Mouse (Mus musculus): ENCODE data around the gene Pjvk.

DNA sequence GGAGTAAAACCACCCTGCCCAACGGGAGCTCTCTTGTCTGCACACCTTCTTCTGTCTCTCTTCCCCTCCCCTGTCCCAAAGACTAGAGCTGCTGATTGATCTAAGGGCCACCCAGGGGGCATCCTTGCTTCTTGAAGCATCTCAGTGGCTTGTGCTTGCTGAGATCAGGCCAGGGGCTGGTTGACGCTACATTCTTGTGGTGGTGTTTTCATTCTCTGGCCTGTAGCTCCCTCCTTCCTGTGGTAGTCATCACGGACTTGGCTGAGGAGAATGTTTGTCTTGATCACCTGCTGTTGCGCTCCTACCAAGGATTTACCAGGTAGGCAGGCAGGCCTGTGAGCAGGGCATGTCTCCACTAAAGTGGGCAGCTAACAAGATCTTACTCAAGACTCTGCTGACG, 54.5 kb downstream of the Pjvk start:
- TF ChIP-seq CTCF (IDR thresholded peaks at IDR 0.05; ENCODE audit: low read depth) (no peak), EP300 (IDR thresholded peaks at IDR 0.05; ENCODE audit: low read depth) (no peak)

Data from liver, embryonic 14.5 days (tissue).